Mouse (Mus musculus): ENCODE results near the gene AI854703. TPM values are rescaled to one million over a fixed set of nuclear protein-coding genes. Genes with fewer than 3 reads are reported as not detected.

AI854703 gene
- total RNA-seq, 2 experiments from 2014 or later, result 12.5 to 13.7 TPM

Other genes with a start within 250 kb of the AI854703 start
- 10 to 100 TPM; 39.4 to 43.0 TPM for gene Krba1, start 231.2 kb upstream of the AI854703 start, total RNA-seq (2021)
- gene Zfp467, start 180.9 kb upstream of the AI854703 start, total RNA-seq (2021), result 10 to 100 TPM; 19.0 to 20.0 TPM
- gene Sspo, start 178.5 kb upstream of the AI854703 start, total RNA-seq (2021), result under 1 TPM; 0.44 to 0.57 TPM
- gene Atp6v0e2, start 89.1 kb upstream of the AI854703 start, total RNA-seq (2021), result 100 to 1,000 TPM; 522 to 523 TPM
- 10 to 100 TPM; 29.2 to 30.2 TPM for gene Lrrc61, start 72.0 kb upstream of the AI854703 start, total RNA-seq (2021)
- gene Rarres2, start 54.0 kb upstream of the AI854703 start, total RNA-seq (2021), result 10 to 100 TPM; 14.9 to 23.3 TPM
- not detected for gene Gm45021, start 37.2 kb upstream of the AI854703 start, total RNA-seq (2021)
- 10 to 100 TPM; 29.3 to 38.4 TPM for gene Repin1, start 32.9 kb upstream of the AI854703 start, total RNA-seq (2021)
- gene Gm44965, start 32.8 kb upstream of the AI854703 start, total RNA-seq (2021), result not detected
- 1 to 10 TPM; 6.4 to 6.5 TPM for gene Zfp775, start 24.7 kb upstream of the AI854703 start, total RNA-seq (2021)
- 1 to 10 TPM; 1.0 to 1.4 TPM for gene Gimap8, start 20.5 kb downstream of the AI854703 start, total RNA-seq (2021)
- under 1 TPM; 0.55 to 0.62 TPM for gene Gimap9, start 49.4 kb downstream of the AI854703 start, total RNA-seq (2021)
- gene Gimap4, start 57.8 kb downstream of the AI854703 start, total RNA-seq (2021), result under 1 TPM; 0.21 to 0.30 TPM
- 1 to 10 TPM; 6.5 to 7.3 TPM for gene Gimap6, start 81.5 kb downstream of the AI854703 start, total RNA-seq (2021)
- gene Gm28053, start 91.8 kb downstream of the AI854703 start, total RNA-seq (2021), result 1 to 10 TPM; 1.5 to 2.4 TPM
- gene Gimap7, start 91.9 kb downstream of the AI854703 start, total RNA-seq (2021), result not detected
- 1 to 10 TPM; 2.1 to 2.6 TPM for gene Gimap1, start 112.3 kb downstream of the AI854703 start, total RNA-seq (2021)
- 1 to 10 TPM; 1.3 to 1.7 TPM for gene Gimap5, start 119.4 kb downstream of the AI854703 start, total RNA-seq (2021)
- gene Gimap3, start 144.1 kb downstream of the AI854703 start, total RNA-seq (2021), result not detected
- 10 to 100 TPM; 18.3 to 19.8 TPM for gene Tmem176a, start 214.2 kb downstream of the AI854703 start, total RNA-seq (2021)
- gene Tmem176b, start 214.7 kb downstream of the AI854703 start, total RNA-seq (2021), result 10 to 100 TPM; 47.2 to 52.1 TPM
- gene Aoc1, start 246.1 kb downstream of the AI854703 start, total RNA-seq (2021), result not detected

Data from layer of hippocampus, postnatal 14 days (tissue).